Mouse (Mus musculus) urinary bladder, postnatal 10 days (tissue): ENCODE data around the gene Gpr155.

Experiments
- DNase-seq: peaks from one replicate; pipeline ENCODE4 v3.0.0; 2022; ENCODE audit warnings: low spot score

The Gpr155 gene

GRCm38 (mm10) chr2:73386356-73387046 lies at the start of gene Gpr155:
Gene Gpr155, minus strand, starts transcription at chr2:73386572.
- peak; percentile 95 for DNase-seq

- DNase-seq: no peak
These were observed 49.5 kb upstream of the Gpr155 start for GRCm38 (mm10) chr2:73435847-73436246.

- DNase-seq: no peak
These were observed 45.6 kb upstream of the Gpr155 start for GRCm38 (mm10) chr2:73431959-73432396.

GRCm38 (mm10) chr2:73428803-73429468 lies 42.6 kb upstream of the Gpr155 start:
- DNase-seq: no peak

GRCm38 (mm10) chr2:73427293-73427692 lies 40.9 kb upstream of the Gpr155 start:
- no peak for DNase-seq

- DNase-seq: no peak
These were observed 39.5 kb upstream of the Gpr155 start for GRCm38 (mm10) chr2:73425822-73426221.

GRCm38 (mm10) chr2:73419730-73420129 lies 33.4 kb upstream of the Gpr155 start:
- no peak for DNase-seq

- no peak for DNase-seq
These were observed 32.9 kb upstream of the Gpr155 start for GRCm38 (mm10) chr2:73419285-73419684.

- DNase-seq: no peak
These were observed 29.5 kb upstream of the Gpr155 start for GRCm38 (mm10) chr2:73415892-73416291.

- DNase-seq: no peak
These were observed 23.7 kb upstream of the Gpr155 start for GRCm38 (mm10) chr2:73410076-73410475.

- no peak for DNase-seq
These were observed 21.3 kb upstream of the Gpr155 start for GRCm38 (mm10) chr2:73407662-73408061.

GRCm38 (mm10) chr2:73406336-73406915 lies 20.1 kb upstream of the Gpr155 start:
- DNase-seq: no peak

GRCm38 (mm10) chr2:73404980-73405379 lies 18.6 kb upstream of the Gpr155 start:
- DNase-seq: no peak

- no peak for DNase-seq
These were observed 18.1 kb upstream of the Gpr155 start for GRCm38 (mm10) chr2:73404442-73404841.

GRCm38 (mm10) chr2:73403385-73404013 lies 17.1 kb upstream of the Gpr155 start:
- no peak for DNase-seq

GRCm38 (mm10) chr2:73401689-73402088 lies 15.3 kb upstream of the Gpr155 start:
- no peak for DNase-seq

GRCm38 (mm10) chr2:73397476-73397875 lies 11.1 kb upstream of the Gpr155 start:
- no peak for DNase-seq

GRCm38 (mm10) chr2:73396828-73397325 lies 10.5 kb upstream of the Gpr155 start:
- no peak for DNase-seq

GRCm38 (mm10) chr2:73395516-73395915 lies 9.1 kb upstream of the Gpr155 start:
- DNase-seq: no peak

- DNase-seq: no peak
These were observed 8.1 kb upstream of the Gpr155 start for GRCm38 (mm10) chr2:73394476-73394875.

- DNase-seq: no peak
These were observed 6.4 kb upstream of the Gpr155 start for GRCm38 (mm10) chr2:73392772-73393171.

GRCm38 (mm10) chr2:73389951-73390350 lies 3.6 kb upstream of the Gpr155 start:
- DNase-seq: no peak

GRCm38 (mm10) chr2:73387806-73388205 lies 1.4 kb upstream of the Gpr155 start:
- no peak for DNase-seq
